Mouse (Mus musculus) midbrain, postnatal 0 days (tissue): ENCODE data around the gene H2al1j. TPM values are rescaled to one million over a fixed set of nuclear protein-coding genes. Genes with fewer than 3 reads are reported as not detected.
"Not testable (repeated sequence)": the region's sequence is repeated elsewhere in the genome, so short reads cannot be mapped to it uniquely, and the experiment has no call there.

Experiments
- ATAC-seq: fragments of 200-750 bp; cut with Nextera tagmentation; 2 replicates; pipeline ENCODE4 v1.8.0; 2017; ENCODE audit warnings: moderate number of reproducible peaks, mild to moderate bottlenecking, moderate TSS enrichment, moderate library complexity; ENCODE audit not compliant: low FRiP score
- DNase-seq: peaks from one replicate; pipeline ENCODE4 v3.0.0-alpha.2; 2015; ENCODE audit warnings: low spot score
- H3K27ac ChIP-seq: fragments of 300-500 bp; sonication (generic); 2 replicates; pipeline ENCODE4 v1.5.1; 2014; ENCODE audit warnings: low read depth, mild to moderate bottlenecking, low read length, mixed read lengths
- H3K27me3 ChIP-seq: fragments of 300-500 bp; sonication (generic); 2 replicates; pipeline ENCODE4 v1.6.1; 2014; ENCODE audit warnings: low read length, control low read depth, mixed read lengths; ENCODE audit not compliant: insufficient read depth
- H3K36me3 ChIP-seq: fragments of 300-500 bp; sonication (generic); 2 replicates; pipeline ENCODE4 v1.6.1; 2014; ENCODE audit warnings: low read length, control low read depth, mixed read lengths; ENCODE audit not compliant: insufficient read depth
- H3K4me1 ChIP-seq: fragments of 300-500 bp; sonication (generic); 2 replicates; pipeline ENCODE4 v1.6.1; 2014; ENCODE audit warnings: mild to moderate bottlenecking, control low read depth, antibody characterized with exemption, low read length, mixed read lengths; ENCODE audit not compliant: insufficient read depth
- H3K4me2 ChIP-seq: fragments of 300-500 bp; sonication (generic); 2 replicates; pipeline ENCODE4 v1.6.1; 2014; ENCODE audit warnings: low read depth, mild to moderate bottlenecking, low read length, mixed read lengths; ENCODE audit not compliant: poor library complexity, severe bottlenecking
- H3K4me3 ChIP-seq: fragments of 300-500 bp; sonication (generic); 2 replicates; pipeline ENCODE4 v1.5.1; 2014; ENCODE audit warnings: low read depth, mild to moderate bottlenecking, low read length, moderate library complexity
- H3K9ac ChIP-seq: fragments of 300-500 bp; sonication (generic); replicated peaks from 2 replicates; pipeline ENCODE4 v1.6.1; 2014; ENCODE audit warnings: mild to moderate bottlenecking, low read length, moderate library complexity, mixed read lengths; ENCODE audit not compliant: poor library complexity, severe bottlenecking
- H3K9me3 ChIP-seq: fragments of 300-500 bp; sonication (generic); 2 replicates; pipeline ENCODE4 v1.6.1; 2016; ENCODE audit warnings: low read length, control low read depth
- CTCF ChIP-seq: IDR thresholded peaks from 2 replicates; pipeline ENCODE4 v1.5.1; 2016; ENCODE audit warnings: antibody characterized with exemption, mild to moderate bottlenecking
- WGBS: fragments of 180-500 bp; shearing (Covaris S2); extraction: QIAGEN DNeasy Blood & Tissue Kit; methylation state at CpG from one replicate; pipeline ENCODE4 v1.1.7; 2014; 5-methylcytosine and 5-hydroxymethylcytosine counted together
- polyA plus RNA-seq: library from polyadenylated mRNA; unstranded; fragments of >200 nt; fragmentation: Nextera tagmentation; extraction: Ambion mirVana; gene quantifications from 2 replicates; pipeline ENCODE4 v1.2.1, GENCODE M21; 2015
- total RNA-seq: library from RNA; depleted of rRNA; stranded (reverse); fragments of >200 nt; gene quantifications from 2 replicates; pipeline ENCODE4 v1.2.3, GENCODE M21; 2014

Gene H2al1j
- total and polyA plus RNA-seq, 2 experiments from 2014 or later: not detected

- not testable (repeated sequence) for H3K4me1 ChIP-seq, H3K4me3 ChIP-seq, H3K9ac ChIP-seq, ATAC-seq, H3K9me3 ChIP-seq, H3K27ac ChIP-seq, DNase-seq, H3K4me2 ChIP-seq, H3K27me3 ChIP-seq, H3K36me3 ChIP-seq
- no CpG with 5 or more reads among the region's 6 CpGs for WGBS
These were observed 12.8 kb upstream of the H2al1j start, which contains the start of gene H2al1f for GRCm38 (mm10) chrX:11314858-11315257. TSS of gene H2al1f (plus strand) at chrX:11315158.

- ATAC-seq, DNase-seq, H3K36me3 ChIP-seq, H3K4me3 ChIP-seq, H3K27me3 ChIP-seq, H3K9me3 ChIP-seq, H3K9ac ChIP-seq, H3K4me1 ChIP-seq, H3K4me2 ChIP-seq, H3K27ac ChIP-seq: not testable (repeated sequence)
- no CpG with 5 or more reads among the region's 3 CpGs for WGBS
These were observed 9.7 kb upstream of the H2al1j start, which contains the start of gene H2al1g for GRCm38 (mm10) chrX:11317956-11318355. TSS of gene H2al1g (plus strand) at chrX:11318256.

GRCm38 (mm10) chrX:11321192-11321591 is 6.4 kb upstream of the H2al1j start, which contains the start of gene H2al1h:
TSS of gene H2al1h (plus strand) at chrX:11321492.
- not testable (repeated sequence) for H3K9ac ChIP-seq, H3K27me3 ChIP-seq, H3K4me2 ChIP-seq, H3K4me3 ChIP-seq, H3K36me3 ChIP-seq, H3K9me3 ChIP-seq, ATAC-seq, H3K27ac ChIP-seq, DNase-seq, H3K4me1 ChIP-seq
- WGBS: no CpG with 5 or more reads among the region's 6 CpGs

GRCm38 (mm10) chrX:11324359-11324758 is 3.3 kb upstream of the H2al1j start, which contains the start of gene H2al1i:
TSS of gene H2al1i (plus strand) at chrX:11324659.
- ATAC-seq, H3K36me3 ChIP-seq, H3K4me1 ChIP-seq, H3K27ac ChIP-seq, H3K27me3 ChIP-seq, H3K9me3 ChIP-seq, H3K4me2 ChIP-seq, DNase-seq, H3K4me3 ChIP-seq, H3K9ac ChIP-seq: not testable (repeated sequence)
- WGBS: no CpG with 5 or more reads among the region's 5 CpGs

- no peak for TF ChIP-seq CTCF
- DNase-seq (peak; percentile 9), ATAC-seq (no peak)
- no peak overlapping the region for H3K4me2 ChIP-seq
- no peak overlapping the region for H3K4me3 ChIP-seq
- 0 out of 2 replicates have a peak, but pooled peaks cover 2% of the 10 kb centered on the region for H3K27me3 ChIP-seq
- H3K9ac ChIP-seq: no peak overlapping the region
- no peaks in the 10 kb centered on the region for H3K4me1 ChIP-seq
- H3K9me3 ChIP-seq: no peaks in the 10 kb centered on the region
- no peak overlapping the region for H3K27ac ChIP-seq
- 51% methylated on average over 9 of the region's 9 CpGs for WGBS
- H3K36me3 ChIP-seq: no peaks in the 10 kb centered on the region
These were observed 18.1 kb downstream of the H2al1j start for GRCm38 (mm10) chrX:11345762-11346161.

- no peaks in the 10 kb centered on the region for H3K9me3 ChIP-seq
- ATAC-seq (no peak), DNase-seq (no peak)
- TF ChIP-seq CTCF: no peak
- no peak overlapping the region for H3K27ac ChIP-seq
- H3K4me2 ChIP-seq: no peak overlapping the region
- no peak overlapping the region for H3K4me3 ChIP-seq
- 0 out of 2 replicates have a peak, but pooled peaks cover 2% of the 10 kb centered on the region for H3K27me3 ChIP-seq
- H3K9ac ChIP-seq: no peak overlapping the region
- H3K36me3 ChIP-seq: no peaks in the 10 kb centered on the region
- 94% methylated on average over 3 of the region's 3 CpGs for WGBS
- H3K4me1 ChIP-seq: no peaks in the 10 kb centered on the region
These were observed 19.1 kb downstream of the H2al1j start for GRCm38 (mm10) chrX:11346756-11347155.
